Mouse (Mus musculus): ENCODE measurements around the gene Cnp.

GRCm38 (mm10) chr11:100527458-100528374, 47.0 kb upstream of the Cnp start, which contains the start of gene Acly:
- TF ChIP-seq CTCF (IDR thresholded peaks at IDR 0.05 in 2 of 3, conservative IDR thresholded peaks at IDR 0.05 in 1 of 3; ENCODE audit: control insufficient read depth in 1 of 3, insufficient read depth in 1 of 3, low read depth in 2 of 3, low read length in 3 of 3, poor library complexity in 1 of 3, severe bottlenecking in 1 of 3) (no peak), USF1 (IDR thresholded peaks at IDR 0.05; ENCODE audit: low read depth, low read length) (peak; percentile 65), MAZ (IDR thresholded peaks at IDR 0.05; ENCODE audit: low read depth, low read length) (peak; percentile 26), HCFC1 (IDR thresholded peaks at IDR 0.05; ENCODE audit: low read depth, low read length) (peak; percentile 98), MYC (IDR thresholded peaks at IDR 0.05; ENCODE audit: low read depth, low read length) (peak; percentile 70), KAT2A (conservative IDR thresholded peaks at IDR 0.05; ENCODE audit: low read depth, low read length) (peak; percentile 87; the same call in 1 of the 2 replicates), POLR2AphosphoS2 (IDR thresholded peaks at IDR 0.05; ENCODE audit: low read length) (peak; percentile 98), BHLHE40 (IDR thresholded peaks at IDR 0.05; ENCODE audit: borderline replicate concordance, low read depth, low read length) (0 out of 2 replicates have a peak, but pooled peaks have one; percentile 4), SMC3 (IDR thresholded peaks at IDR 0.05; ENCODE audit: low read depth, low read length) (no peak)

Data from MEL (cell line).